Mouse (Mus musculus): ENCODE data around the gene Tmem232. TPM values are rescaled to one million over a fixed set of nuclear protein-coding genes. Genes with fewer than 3 reads are reported as not detected.
"Not testable (repeated sequence)": the region's sequence is repeated elsewhere in the genome, so short reads cannot be mapped to it uniquely, and the experiment has no call there.

The Tmem232 gene
- total RNA-seq (2022): under 1 TPM in 1 of 4 experiments, not detected in 3; 0.22 TPM

DNA sequence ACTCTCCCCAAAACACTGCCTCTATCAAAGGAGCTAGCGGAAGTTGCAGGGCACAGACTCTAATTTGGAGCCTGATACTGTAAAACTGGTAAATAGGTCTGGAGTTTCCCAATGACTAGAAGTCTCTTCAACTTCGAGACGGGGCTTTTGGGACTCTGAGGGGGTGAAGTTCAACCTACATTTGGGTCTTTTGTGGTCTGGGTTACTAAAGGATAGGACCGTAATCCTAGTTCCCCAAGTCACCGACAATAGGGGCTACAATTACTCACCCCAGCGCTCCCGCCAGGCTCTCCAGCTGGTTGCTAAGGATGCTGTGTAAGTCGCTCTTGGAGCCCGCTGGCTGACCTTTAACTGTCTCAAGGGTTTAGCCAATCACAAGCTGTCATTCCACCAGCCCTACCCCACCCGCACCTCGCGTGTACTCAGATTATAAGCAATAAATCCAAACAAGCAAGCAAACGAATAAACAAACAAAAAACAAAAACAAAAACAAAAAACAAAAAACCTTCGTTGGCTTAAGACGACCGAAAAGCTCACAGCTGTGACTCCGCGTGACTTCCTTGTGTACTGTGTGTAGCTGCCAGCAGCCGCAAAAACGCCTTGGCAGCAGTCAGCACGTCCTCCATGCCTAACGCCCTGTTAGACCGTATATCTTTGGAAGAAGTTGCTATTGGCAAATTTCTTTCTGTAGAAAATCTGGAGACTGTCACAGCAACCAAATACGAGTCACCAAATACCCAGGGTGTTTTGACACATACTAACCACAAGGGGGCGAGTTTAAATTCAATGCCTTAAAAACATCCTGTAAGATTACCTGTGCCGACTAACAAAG, at the start of gene Tmem232:
TSS of gene Tmem232 (minus strand) at position 342 of the 832 bp plus-strand sequence.
- DNase-seq (ENCODE audit: low spot score): peak; percentile 47

DNA sequence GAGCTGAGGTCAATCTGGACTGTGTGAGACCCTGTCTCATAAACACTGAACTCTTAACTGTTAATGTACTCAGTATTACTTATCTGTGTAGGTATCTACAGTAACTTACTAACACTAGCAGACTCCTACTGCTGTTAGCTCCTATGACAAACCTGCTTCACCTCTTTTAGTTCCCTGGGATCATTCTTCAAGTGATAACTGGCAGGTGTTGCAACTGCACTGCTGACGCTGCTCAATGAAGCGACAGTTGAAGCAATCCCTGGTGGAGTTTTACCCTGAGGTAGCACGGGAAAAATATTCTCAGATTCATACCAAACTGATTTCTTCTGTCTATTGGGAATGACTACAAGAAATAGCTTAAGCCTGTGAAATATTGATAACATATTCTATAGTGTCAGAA, 46.3 kb upstream of the Tmem232 start:
- no peak for DNase-seq (ENCODE audit: low spot score)

DNA sequence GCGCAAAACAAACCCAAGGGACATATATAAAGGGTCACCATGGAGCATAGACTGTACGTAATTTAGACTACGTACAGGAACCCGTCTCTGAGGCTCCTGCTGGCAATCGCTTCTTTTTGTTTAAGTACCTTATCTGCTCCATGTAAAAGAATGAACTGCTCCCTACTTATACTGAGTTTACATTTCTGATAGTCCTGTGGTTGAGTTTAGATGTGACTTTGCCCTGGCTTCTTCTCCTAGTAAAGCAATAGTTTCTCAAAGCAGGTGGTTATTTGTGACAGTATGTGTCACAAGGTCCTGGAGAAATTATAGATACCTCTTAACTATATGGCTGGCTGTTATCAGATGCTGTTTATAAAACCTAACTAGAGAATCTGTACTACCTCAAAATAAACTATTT, 40.9 kb upstream of the Tmem232 start:
- no peak for DNase-seq (ENCODE audit: low spot score)

DNA sequence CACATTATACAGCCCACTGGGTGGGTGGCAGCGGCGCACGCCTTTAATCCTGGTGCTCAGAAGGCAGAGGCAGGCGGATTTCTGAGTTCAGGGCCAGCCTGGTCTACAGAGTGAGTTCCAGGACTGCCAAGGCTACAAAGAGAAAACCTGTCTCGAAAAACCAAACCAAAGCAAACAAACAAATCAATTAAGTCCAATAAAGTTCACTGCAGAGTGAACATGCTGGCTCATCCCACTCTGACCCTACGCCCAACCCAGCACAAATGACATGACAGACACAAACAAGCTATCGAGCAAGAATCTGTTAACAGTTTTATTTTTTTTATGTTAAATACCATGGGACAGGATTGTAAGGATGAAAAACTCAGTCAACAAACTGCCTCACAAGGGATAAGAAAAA, 39.2 kb upstream of the Tmem232 start:
- DNase-seq (ENCODE audit: low spot score): no peak

DNA sequence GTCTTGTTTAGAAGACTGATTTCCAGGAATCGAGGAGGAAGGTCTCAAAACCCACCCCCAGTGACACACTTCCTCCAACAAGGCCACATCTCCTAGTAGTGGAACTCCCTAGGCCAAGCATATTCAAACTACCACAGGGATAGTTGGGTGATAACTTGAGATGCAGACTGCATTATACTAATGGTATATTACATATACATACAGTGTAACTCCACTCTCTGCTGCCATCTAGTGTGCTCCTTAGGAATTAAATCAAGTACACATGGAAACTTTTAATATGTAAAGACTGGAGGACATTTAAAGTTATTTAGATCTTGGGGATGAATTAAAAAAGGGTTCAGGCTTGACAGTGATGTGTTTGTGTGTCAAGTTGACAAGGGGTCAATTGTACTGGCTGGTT, 34.8 kb upstream of the Tmem232 start:
- DNase-seq (ENCODE audit: low spot score): no peak

DNA sequence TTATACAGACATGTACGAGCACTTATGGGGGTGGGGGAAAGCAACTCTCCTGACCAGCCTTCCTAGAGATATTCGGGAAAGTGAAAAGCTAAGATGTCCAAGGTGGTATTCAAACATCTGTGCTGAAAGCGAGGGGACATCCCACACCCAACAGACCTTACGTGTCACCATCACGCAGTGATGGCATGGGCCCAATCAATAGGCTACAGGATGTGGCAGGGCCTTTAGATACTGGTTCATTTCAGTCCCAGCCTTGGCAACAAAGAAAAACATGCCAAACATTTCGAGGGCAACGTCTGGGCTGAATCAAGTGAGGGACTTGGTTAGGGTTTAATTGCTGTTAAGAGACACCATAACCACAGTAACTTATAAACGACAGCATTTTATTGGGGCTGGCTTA, 34.3 kb upstream of the Tmem232 start:
- no peak for DNase-seq (ENCODE audit: low spot score)

DNA sequence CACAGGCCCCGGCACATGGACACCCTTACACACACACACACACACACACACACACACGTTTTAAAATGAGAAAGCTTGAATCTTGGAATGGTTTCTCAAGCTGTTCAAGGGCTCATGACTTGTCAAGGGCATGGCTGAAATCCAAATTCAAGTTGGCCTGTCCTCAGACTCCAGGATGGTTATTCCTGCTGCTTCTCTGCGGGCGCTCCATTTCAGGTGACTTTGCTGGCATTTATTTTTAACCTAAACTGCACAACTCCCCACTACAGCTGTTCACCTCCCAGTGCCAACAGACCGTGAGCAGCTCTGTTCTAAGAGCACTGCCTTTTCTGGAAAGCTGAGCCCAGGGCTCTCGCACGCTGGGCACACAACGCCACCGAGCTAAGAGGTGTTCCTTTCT, 31.3 kb upstream of the Tmem232 start:
- DNase-seq (ENCODE audit: low spot score): peak; percentile 55

DNA sequence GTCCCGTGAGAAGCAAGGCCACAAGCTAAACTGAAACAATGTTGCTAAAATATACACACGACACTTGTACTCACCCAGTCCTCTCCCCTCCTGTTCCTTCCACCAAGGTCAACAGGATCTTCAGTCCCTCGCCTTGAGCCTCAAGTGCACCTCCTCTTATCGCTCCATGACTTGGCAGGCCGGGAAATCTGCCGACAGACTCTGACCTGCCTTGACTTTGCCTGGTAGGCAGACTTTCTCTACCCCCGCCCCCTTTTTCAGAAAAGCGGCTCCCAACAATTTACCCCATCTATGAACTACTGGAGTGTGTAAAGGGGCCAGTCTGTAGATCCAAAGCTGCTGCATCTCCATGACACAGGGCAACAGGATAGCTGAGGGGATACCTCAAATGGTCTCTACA, 30.9 kb upstream of the Tmem232 start:
- DNase-seq (ENCODE audit: low spot score): no peak

DNA sequence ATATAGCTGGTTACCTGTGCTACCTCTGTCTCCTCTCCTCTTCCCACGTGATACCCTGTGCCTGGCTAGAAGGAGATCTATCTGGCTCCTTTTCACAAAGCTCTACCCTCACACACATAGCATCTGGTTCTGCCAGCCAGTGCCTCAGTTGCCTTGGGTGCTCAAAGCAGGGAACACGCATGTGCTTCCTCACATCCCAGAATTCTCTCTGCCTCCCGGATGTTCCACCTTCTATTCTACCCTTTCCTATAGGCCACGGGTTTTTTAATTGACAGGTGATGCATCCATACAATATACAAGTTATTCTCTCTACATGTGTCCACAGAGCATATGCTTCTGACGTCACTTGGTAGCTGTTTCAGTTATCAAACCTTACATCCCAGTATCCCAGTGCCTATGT, 23.6 kb upstream of the Tmem232 start:
- no peak for DNase-seq (ENCODE audit: low spot score)

DNA sequence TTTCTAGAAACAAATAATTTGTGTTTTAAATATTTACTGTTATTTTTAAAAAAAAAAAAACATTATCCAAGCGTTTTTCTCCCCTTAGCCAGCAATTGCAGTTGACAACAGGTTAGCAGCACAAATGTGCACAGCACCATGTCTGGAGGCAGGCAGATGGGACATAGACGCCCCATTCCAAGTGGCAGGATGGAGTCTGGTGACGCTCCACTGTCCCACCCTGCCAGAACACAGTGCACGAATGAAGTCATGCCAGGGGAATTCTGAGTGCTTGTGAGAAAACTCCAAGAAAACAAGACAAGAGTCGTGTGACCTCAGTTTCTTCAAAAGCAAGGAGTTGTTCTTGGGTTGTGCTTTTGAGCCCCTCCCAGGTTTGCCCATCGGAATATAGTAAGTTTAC, 22.8 kb upstream of the Tmem232 start:
- DNase-seq (ENCODE audit: low spot score): no peak

DNA sequence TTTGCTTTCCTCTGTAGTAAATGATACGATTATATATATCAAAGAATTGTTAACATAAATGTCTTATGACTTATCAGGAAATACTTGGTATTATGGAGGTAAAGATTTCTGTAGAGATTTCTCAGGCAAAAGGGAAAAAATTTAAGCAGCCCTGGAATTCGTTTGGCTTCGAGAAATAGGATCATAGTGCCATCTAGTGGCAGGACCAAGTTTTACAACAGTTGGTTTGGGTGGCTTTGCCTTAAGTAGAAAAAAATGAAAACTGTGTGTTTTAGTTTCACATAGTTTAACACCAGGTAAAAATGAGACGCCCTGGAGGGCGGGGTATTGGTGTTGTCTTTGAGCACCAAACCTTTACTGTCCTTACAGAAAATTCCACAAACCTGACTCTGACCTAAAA, 22.2 kb upstream of the Tmem232 start:
- peak; percentile 66 for DNase-seq (ENCODE audit: low spot score)

DNA sequence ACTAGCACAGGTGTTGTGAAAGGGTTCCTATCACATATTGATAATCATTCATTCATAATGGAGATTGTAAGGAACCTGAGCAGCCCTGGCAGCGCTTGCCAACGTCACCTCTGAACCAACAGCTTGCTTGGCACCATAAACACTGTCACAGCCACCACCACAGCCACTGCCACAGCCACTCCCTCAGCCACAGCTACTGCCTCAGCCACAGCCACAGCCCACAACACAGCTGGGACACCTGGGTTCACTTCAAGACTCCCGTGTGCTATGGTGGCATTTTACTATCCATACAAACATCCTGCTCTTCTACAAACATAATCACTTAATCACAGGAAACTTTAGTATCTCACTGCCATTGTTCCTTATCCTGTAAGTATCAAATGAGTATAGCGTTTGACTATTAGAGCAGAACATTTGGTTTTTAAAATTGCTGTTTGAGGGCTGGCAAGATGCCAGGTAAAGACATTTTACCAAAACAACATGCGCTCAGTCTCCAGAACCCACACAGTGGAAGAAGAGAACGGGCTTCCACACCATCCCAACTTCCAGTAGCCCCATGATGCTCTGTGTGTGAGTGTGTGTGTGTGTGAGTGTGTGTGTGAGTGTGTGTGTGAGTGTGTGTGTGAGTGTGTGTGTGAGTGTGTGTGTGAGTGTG, 20.9 kb upstream of the Tmem232 start:
- DNase-seq (ENCODE audit: low spot score): no peak

DNA sequence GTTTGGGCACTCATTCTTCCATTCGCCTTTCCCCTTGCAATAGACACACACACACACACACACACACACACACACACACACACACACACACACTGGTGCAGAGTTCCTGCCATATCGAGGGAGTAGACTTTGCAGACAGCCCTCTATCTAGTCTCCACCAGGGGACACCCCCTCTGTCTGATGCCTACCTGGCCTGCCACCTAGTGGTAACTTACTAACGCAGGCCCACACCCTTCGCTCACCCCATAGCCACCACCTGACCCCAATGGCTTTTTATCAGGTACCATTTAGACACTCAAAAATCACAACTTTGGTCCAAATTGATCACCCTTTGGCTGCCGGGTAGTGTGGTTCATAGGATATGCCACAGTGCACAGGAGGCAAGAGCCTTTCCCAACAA, 18.7 kb upstream of the Tmem232 start:
- DNase-seq (ENCODE audit: low spot score): no peak

DNA sequence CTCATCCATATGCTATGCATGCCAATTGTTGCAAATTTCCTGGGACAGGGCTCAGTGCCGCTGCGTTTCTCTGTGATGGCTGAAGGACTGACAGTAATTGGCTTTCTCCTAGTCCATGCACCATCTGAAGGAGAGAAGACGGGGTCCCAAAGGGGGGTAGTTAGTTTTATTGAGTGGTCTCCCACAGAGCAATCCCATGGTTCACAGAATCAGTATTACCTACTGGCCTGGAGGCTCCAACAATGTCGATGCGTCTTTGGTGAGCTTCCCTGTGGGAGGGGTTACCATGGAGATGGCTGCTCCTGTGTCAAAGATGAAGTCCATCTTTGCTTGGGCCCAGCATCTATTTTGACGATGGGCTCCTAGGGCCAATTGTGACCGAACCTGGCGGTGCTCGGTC, 18.2 kb upstream of the Tmem232 start:
- DNase-seq (ENCODE audit: low spot score): no peak

DNA sequence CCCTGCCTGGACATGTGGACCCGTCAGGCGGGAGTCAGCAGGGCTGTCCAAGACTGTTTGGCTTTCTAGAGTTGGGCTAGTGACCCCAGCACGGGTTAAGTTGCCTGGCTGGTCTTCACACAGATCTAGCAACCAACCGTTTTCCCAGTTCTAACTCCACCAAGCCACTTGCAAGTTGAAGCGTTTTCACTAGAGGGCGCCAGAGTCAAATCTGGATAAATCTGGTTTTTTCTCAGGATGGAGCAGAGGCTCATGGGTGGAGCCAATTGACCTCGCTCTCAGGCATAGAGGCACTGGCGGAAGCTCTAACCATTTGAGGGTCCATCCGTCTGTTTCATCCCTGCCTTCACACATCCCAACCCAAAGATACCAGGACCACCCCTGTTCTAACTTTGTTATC, 17.6 kb upstream of the Tmem232 start:
- DNase-seq (ENCODE audit: low spot score): peak; percentile 61

DNA sequence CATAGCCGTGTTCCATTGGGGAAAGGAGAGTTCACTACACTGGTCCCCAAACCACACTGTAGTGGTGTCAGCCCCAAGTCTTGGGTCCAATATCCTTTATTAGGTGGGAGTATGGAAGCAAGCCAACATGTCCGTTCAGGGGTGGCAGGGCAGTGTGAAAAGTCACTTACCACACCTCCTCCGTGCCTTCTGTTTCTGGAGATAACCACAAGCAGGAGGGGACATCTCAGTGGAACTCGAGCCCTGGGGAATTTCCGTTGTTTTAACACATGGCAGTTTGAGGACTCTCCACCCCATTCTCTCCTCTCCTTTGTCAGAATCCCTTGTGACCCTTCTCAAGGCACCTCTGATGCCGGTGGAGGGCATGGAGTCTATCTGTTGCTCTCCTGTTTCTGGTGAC, 16.6 kb upstream of the Tmem232 start:
- DNase-seq (ENCODE audit: low spot score): no peak

DNA sequence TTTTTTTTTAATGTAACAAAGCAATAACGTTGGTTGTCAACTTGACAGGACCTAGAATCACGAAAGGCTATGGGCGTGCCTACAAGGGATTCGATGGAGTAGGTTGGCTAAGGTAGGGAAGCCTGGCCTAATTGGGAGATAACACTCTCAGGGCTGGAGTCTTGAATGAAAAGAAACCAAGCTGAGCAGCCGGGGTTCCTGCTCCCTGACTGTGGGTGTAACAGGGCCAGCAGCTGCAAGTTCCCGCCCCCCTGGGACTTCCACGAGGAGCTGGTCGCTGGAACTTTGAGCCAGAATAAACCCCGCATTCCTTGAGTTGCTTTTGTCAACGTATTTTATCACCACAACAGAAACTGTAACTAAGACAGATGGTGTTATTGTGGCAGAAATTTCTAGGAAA, 16.2 kb upstream of the Tmem232 start:
- no peak for DNase-seq (ENCODE audit: low spot score)

DNA sequence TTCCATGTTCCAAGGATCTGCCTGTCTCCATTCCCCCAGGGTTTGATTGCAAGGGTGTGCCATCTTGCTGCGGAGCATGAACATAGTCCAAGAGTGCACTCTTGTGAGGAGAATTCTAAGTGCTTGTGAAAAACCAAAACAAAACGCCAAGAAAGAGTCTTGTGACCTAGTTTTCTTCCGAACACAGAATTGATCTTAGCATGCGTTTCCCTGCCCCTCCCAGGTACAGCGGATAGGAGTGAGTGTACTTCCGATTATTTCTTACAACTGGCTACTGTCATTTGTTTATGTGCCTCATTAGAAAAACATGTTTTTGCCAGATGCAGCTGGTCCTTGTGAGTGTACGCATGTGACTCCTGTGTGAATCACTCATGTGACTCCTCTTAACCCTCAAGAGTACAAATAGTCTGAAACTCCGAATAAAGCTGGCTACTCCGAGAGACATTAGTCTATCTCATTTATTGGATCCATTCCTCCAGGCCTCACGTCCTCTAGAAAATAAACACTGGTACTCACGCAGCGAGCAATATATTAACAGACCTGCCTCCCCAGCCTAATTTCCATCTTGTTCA, 11.9 kb upstream of the Tmem232 start:
- DNase-seq (ENCODE audit: low spot score): no peak

DNA sequence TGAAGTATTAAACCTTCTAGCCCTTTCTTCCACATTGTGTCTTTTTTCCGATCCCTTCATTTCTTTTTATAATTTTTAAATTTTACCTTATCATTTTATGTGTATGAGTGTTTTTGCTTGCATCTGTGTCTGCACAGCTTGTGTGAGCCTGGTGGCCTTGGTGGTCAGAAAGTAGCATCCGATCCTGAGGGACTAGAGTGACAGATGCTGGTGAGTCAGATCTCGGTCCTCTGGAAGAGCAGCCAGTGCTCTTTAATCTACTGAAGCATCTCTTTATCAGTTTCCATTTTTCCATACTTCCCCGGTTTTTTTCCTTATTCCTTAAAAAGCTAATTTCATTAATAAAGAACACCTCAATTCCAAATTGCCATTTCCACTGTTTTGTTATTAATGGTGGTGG, 9.8 kb upstream of the Tmem232 start:
- no peak for DNase-seq (ENCODE audit: low spot score)

DNA sequence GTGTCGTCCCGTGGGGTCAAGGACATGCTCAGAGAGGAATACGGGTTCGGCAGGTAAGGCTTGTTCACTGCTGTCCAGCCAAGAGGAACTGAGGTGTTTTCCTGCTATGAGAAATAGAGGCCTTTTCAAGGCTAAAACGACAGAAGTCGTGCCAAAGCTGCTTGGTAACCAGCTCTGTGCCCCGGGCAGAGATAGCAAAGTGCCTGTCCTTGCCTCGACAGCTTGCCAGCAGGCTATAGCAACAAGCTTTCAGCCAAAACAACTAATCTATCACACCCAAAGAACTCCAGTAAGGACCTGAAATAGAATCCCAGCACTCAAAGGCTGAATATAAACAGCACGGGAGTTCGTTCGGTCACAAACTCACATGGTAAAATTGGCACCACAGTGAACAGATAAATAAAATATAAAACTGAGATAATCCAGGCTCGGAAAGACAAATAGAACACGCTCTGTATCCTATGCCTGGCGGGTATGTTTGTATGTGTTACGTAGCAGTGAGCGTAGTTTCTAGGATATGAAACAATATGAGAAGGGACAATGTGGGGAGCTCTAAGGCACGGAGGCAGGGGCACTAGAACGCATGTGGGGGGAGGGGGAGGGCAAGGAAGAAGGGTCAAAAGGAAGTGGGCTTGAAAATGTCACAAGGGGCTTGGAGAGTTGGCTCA, 8.2 kb upstream of the Tmem232 start:
- DNase-seq (ENCODE audit: low spot score): peak; percentile 50

DNA sequence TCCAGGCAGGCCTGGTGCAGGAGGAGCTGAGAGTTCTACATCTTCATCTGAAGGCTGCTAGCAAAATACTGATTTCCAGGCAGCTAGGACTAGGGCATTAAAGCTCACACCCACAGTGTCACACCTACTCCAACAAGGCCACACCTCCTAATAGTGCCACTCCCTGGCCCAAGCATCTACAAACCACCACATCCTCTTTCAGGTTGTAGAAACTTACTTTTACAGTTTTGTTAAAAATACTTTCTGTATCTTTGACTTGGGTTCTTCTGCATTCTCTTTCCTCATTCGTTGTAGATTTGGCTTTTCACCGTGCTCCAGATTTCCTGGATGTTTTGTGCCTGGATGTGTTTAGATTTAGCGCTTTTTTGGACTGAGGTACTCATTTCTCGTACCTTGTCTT, 5.6 kb upstream of the Tmem232 start:
- DNase-seq (ENCODE audit: low spot score): not testable (repeated sequence)

DNA sequence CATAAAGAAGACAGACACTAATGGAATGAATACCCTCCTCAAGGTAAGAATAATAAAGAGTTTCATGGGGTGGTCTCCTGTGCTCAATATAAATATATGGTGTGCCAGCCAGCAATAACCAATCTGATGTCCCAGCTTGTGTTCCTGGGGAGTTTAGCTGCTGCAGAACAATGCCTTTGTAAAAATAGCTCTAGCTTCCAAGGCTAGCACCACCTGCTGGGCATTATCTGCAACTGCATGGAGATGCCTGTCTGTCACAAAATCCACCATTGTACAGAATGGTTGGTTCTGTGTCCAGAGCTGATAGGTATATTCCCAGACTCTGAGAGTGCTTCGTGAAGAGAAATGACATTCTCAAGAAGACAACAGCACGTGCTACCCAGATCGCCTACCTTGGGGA, 4.4 kb downstream of the Tmem232 start:
- peak; percentile 46 for DNase-seq (ENCODE audit: low spot score)

Data from heart, adult 8-10 months (tissue).